Mouse (Mus musculus) cerebellum, adult 9-11 months (tissue): ENCODE results near the gene Olfr1219.

ENCODE experiments used
- DNase-seq: peaks from one replicate; pipeline ENCODE4 v3.0.0; 2022

The Olfr1219 gene

GRCm38 (mm10) chr2:89083413-89083812 is at the start of gene Olfr1219:
TSS of gene Olfr1219 (minus strand) at chr2:89083513.
- DNase-seq: no peak

GRCm38 (mm10) chr2:89132954-89133353 is 49.6 kb upstream of the Olfr1219 start, which contains the start of gene Olfr1222:
TSS of gene Olfr1222 (minus strand) at chr2:89133054.
- no peak for DNase-seq

- no peak for DNase-seq
Measured at GRCm38 (mm10) chr2:89117183-89117582, 33.9 kb upstream of the Olfr1219 start, which contains the start of gene Olfr1221. TSS of gene Olfr1221 (minus strand) at chr2:89117283.

GRCm38 (mm10) chr2:89106735-89107134 is 23.4 kb upstream of the Olfr1219 start, which contains the start of gene Olfr1220:
TSS of gene Olfr1220 (minus strand) at chr2:89106835.
- no peak for DNase-seq

- DNase-seq: no peak
Measured at GRCm38 (mm10) chr2:89105651-89106050, 22.3 kb upstream of the Olfr1219 start.

GRCm38 (mm10) chr2:89093848-89094247 is 10.5 kb upstream of the Olfr1219 start:
- no peak for DNase-seq

- no peak for DNase-seq
Measured at GRCm38 (mm10) chr2:89081487-89081886, 1.8 kb downstream of the Olfr1219 start.

- DNase-seq: no peak
Measured at GRCm38 (mm10) chr2:89061087-89061486, 22.2 kb downstream of the Olfr1219 start, which contains the start of gene Olfr1218. TSS of gene Olfr1218 (minus strand) at chr2:89061187.

GRCm38 (mm10) chr2:89031965-89032364 is 51.3 kb downstream of the Olfr1219 start, which contains the start of gene Olfr1217:
TSS of gene Olfr1217 (minus strand) at chr2:89032065.
- no peak for DNase-seq
